Mouse (Mus musculus) gastrocnemius, adult 2 months (tissue): ENCODE measurements at regions not wholly inside any gene's neighbourhood (a gene's known extent, or its start where the extent isn't known, plus 50 kb on each side); places are given as distances from the start of the nearest gene placed in this dataset.

Experiments used
- DNase-seq: peaks from one replicate; pipeline ENCODE4 v3.0.0; 2022
- H3K27ac ChIP-seq: fragments of 200-600 bp; 2 replicates; pipeline ENCODE4 v1.8.1; 2022; ENCODE audit warnings: mild to moderate bottlenecking
- H3K4me3 ChIP-seq: fragments of 200-600 bp; 2 replicates; pipeline ENCODE4 v1.8.1; 2022; ENCODE audit warnings: mild to moderate bottlenecking, moderate library complexity
- CTCF ChIP-seq: fragments of 200-600 bp; IDR thresholded peaks from 2 replicates; pipeline ENCODE4 v1.8.1; 2022; ENCODE audit warnings: antibody characterized with exemption, mild to moderate bottlenecking, moderate library complexity
- intact Hi-C: fragments of 180-260 bp; cut with DNase I; formaldehyde crosslinking; loops from one replicate; pipeline ENCODE4 v1.15.1; 2025

DNA sequence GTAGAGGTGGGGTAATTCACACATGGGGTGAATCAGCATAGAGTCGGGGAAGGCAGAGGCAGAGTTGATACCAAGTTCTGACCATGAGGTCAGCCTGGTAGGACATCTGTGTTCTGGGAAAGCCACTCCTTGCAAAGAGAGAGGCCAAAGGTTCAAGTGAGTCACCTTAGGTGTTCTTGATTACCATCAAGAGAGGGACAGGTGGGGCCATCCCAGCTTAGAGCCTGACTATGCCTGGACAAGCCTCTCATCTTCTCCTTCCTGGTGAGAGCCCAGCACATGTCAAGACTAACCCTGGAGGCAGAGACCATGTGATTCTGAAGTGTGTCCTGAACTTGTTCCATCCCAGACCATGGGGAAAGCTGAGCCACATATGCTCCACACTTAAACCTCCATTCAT lies 94.0 kb upstream of the 3110018I06Rik start:
- TF ChIP-seq CTCF: no peak
- H3K27ac ChIP-seq: no peak overlapping the region
- intact Hi-C loops: no loop called here
- H3K4me3 ChIP-seq: no peak overlapping the region
- no peak for DNase-seq

DNA sequence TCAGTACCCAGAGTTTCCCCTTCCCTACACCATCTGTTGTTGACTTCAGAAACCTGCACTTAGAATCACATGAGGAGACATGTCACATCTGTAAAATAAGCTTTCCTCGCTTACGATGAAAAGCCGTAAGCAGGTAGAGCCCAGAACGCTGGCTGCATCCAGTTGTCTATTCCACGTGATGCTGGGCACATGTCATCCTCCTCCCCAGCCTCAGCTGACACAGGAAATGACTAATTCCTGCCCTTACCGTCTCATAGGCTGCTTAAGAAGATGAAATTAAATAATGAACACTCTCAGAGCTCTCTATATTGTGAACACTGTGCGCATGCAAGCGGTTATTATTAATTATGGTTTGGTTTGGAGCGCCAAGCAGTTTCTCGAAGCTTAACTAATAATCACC lies 83.6 kb upstream of the 3110018I06Rik start:
- no peak for TF ChIP-seq CTCF
- Histone ChIP-seq H3K4me3 (no peak overlapping the region), H3K27ac (no peak overlapping the region)
- DNase-seq: no peak
- intact Hi-C loops: no loop called here

DNA sequence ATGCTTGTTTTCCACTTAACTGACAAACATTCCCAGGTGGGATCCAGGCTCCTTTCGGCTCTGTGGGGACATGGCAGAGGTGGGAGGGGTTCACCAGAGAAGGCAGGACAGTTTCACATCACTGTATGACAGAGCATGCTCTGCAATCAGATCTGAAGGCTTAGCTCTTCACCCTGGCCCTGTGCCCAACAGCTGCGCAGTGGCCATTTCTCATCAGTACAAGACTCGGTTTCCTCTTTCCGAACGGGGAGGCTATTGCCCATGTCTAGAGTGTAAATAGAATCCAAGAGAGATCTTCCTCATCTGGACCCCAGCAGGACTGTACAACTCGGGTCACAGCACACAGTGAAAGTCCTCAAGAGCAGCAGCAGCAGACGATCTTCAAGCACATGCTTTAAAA lies 64.5 kb upstream of the 3110018I06Rik start:
- intact Hi-C loops: no loop called here
- TF ChIP-seq CTCF: no peak
- H3K4me3 ChIP-seq: no peak overlapping the region
- H3K27ac ChIP-seq: no peak overlapping the region
- DNase-seq: peak; percentile 21

DNA sequence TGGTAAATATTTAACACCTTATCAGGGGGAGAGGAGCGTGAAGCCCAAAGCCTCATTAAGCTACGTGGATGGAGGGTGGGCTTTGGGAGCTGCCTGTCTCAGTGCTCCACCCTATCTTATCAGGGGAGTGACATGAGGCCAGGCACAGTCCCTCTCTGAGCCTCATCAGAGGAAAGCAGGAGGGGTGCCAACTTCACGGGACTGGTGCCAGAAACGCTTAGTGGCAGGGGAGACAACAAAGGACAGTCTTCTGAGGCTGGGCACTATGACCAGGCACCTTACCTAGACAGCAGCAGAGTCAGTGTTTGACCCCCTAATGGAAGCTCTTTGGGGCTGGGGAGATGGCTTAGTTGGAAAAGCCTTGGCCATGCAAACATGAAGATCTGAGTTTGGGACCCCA lies 49.9 kb upstream of the 3110018I06Rik start:
- TF ChIP-seq CTCF: no peak

More for the DNA sequence above, 49.9 kb upstream of the 3110018I06Rik start:
- intact Hi-C loops: no loop called here
- Histone ChIP-seq H3K27ac (no peak overlapping the region), H3K4me3 (no peak overlapping the region)
- peak; percentile 24 for DNase-seq
